Mouse (Mus musculus) WW6 (cell line): Measurements from ENCODE around the gene Dhrs1.
A peak's percentile ranks its signal among the peaks of the same experiment; 100 is the strongest.

ENCODE experiments used
- DNase-seq: peaks from one replicate; pipeline ENCODE4 v3.0.0-alpha.2; 2013; ENCODE audit warnings: low read depth, low spot score

Gene Dhrs1

DNA sequence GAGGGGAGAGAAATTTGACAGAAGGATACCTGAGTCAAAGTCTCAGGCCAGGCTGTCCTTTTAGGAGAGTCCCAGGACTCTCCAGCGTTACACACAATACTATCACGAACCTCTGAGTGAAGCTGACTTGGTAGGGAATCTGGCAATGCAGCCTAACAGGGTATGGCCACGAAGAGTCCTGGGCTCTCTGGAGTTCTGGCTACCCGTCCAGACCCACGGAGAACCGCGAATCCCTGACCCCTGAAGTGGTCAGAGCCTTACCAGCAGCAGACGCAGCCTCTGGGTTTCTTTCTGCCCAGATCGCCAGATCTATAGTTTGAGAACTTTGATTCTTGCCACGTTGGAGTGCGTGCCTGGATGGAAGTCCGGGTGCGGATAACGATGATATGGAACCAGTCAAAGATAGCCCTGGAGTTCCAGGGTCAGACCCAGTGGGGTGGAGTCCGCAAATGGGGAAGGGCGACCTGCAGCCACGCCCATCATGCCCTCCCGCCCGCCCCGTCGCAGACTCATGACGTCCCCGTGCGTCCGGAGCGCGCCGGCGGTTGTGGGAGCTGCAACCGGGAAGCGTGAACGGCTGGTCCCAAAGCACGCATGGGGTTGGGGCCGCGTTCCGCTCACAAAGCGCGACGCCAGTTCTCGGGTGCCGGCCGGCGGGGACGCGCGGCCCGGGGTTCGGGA, at the start of gene Dhrs1, which contains the start of gene Nop9:
Gene Dhrs1 (minus strand): TSS at position 511 of the 681 bp plus-strand sequence.
Gene Nop9 (plus strand): TSS at position 514 of the 681 bp plus-strand sequence.
- peak; percentile 75 for DNase-seq

DNA sequence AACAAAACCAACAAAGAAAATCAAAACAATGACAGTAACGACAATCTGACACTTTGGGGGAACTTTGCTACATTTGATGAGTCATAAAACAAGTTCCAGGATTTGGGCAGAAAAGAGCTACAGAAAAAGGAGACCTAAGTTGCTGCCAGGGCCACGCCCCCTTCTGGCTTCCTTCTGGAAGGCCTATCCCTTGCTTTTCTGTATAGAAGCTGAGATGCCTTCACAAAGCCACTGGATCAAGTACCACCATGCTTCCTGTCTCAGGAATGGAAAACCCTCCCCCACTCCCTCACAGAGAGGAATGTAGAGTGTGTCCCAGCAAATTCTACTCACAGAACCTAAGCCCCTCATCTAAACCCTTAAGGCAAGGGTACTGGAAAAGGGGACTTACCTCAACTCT, 48.5 kb upstream of the Dhrs1 start:
- DNase-seq = no peak

GRCm38 (mm10) chr14:55793461-55793860, 48.0 kb upstream of the Dhrs1 start:
- DNase-seq = no peak

- DNase-seq = no peak
These were observed 43.0 kb upstream of the Dhrs1 start, which contains the start of gene Ripk3 for GRCm38 (mm10) chr14:55788256-55789050. Ripk3 (minus strand) TSS chr14:55788865.

DNA sequence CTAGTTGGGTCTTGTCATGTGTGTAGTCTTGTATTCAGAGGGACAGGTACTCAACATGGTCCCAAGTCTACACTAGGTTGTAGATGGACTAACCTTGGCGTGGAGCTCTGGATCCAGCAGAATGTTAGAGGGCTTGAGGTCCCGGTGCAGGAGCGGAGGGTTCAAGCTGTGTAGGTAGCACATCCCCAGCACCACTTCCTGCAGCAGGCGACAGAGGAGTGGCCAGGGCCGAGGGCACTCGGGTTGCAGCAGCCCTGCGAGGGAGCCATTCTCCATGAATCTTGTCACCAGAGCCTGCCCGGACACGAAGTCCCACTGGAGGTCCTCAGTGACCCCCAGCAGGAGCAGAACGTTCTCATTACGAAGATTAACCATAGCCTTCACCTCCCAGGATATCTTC, 42.2 kb upstream of the Dhrs1 start:
- DNase-seq = no peak

DNA sequence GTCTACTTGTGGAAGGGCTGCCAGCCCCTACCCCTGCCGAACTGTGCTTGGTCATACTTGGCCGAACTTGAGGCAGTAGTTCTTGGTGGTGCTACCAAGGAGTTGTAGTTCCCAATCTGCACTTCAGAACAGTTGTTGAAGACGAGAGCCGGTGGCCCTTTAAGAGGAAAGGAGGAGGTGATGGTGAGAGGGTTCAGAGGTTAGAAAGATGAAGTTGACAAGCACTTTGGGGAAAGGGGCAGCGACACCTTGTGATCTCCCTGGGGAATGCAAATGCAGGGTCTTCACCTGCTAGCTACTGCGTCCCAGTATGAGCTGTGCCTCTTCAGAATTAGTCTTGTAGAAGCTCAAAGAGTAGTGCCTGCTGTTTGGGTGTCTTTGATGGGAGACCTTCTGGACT, 39.7 kb upstream of the Dhrs1 start:
- no peak for DNase-seq

DNA sequence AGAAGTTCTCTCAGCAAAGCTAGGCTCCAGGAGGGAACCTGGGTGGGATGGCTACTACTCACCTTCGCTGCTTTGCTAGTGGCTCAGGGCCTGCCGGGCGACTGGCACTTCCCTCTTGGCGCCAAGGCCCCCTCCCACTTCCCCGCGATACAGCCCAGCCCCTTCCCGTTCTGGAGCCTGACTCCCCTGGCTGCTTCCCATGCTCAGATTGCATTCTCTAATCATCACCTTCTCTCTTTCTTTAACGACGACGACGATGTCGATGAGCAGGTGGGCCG, 38.4 kb upstream of the Dhrs1 start, which contains the start of gene Adcy4:
Gene Adcy4 (minus strand): TSS at position 138 of the 278 bp plus-strand sequence.
- no peak for DNase-seq

DNA sequence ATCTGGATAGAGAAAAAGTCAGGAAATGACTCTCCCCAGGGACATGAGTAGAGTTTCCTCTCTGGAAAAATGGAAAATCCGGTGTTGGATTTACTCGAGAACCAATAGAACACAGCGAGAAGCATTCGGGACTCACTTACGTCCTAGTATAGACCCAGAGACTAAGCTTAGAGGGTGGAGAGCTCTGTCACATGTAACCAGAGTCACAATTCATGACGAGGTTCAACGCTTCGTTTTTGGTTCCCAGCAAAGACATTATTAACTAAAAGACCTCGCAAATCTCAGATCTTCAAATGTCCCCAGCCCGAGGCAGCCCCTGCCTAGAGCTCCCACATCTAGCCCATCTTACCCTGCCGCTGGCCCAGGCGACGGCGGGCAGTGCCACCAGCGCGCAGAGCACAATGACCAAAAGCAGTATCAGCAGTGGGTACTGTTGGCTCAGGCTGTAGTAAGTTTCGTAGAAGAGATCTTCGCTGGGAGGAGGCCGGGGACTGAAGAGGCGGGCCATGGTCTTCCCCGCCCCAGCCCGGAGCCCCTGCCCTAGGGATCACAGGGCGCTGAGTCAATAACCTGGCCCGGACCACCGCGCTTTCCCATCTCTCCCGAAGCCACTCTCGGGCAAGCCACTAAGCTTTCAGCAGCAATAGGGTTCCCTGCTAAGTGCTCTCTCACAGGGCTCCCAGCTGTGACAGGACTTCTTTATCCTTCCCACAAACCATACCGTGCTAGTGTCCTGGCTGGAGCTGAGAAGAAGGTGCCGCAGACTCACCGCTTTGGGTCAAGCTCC, 37.9 kb upstream of the Dhrs1 start:
- no peak for DNase-seq

DNA sequence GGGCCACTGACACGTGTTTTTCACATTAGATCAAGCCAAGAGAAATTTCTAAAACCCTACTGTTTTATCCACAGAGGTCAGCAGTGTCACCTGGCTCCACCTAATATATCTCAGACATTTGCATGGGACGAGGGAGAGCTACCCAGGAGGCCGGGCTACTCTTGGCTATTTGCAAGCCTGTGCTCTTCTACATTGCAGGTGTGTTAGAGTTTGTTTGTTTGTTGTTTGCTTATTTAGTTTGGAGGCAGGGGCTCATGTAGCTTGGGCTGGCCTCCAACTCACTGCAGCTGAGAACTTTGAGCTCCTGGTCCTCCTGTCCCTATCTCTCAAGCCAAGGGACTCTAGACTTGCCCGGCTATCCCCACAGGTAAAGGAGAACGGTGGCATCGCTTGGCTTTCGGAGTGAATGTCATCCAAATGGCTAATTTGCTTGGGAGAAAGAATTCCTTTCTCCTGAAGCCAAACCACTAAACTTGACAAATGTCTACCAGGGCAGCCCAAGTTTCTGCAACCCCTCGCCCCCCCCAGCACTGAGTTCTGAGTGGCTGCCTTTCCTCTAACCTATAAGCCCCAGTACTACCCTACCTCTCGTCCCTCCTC, 37.0 kb upstream of the Dhrs1 start:
- DNase-seq = no peak

DNA sequence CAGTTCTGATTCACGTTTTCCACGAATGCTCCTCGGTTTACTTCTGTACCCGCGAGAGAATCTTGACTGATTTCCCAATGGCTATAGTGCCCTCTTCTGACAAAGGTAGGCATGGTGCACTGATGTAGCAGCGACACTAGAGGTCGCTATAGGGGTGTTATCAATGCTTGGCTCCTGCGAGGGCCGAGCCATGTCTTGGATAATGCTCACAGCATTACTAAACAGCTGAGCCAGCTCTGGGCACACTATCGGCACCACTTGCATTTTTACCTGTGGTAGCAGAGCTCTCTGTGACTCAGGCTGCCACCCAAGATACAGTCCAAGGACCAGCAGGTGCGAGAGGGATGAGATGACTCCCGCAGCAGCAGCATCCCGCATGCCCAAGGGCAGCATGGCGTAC, 35.8 kb upstream of the Dhrs1 start:
- peak; percentile 61 for DNase-seq

DNA sequence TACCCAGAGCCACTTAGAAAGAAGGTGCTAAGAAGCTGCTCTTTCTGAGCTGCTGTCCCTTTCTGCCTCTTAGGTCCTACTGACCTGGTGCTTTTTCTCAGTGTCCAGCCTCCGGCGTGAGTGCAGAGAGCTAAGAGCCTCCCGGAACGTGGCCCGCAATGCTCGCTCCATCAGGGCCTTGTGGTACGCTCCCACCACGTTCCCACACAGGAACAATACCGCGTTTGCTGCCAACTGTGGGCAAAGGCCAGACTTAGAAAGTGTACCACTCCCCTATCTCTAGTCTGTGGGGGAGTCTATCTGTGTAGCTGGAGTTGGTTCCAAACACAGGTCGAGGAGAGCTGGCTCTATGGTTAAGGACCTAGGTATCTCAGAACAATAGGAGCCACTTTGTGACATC, 35.2 kb upstream of the Dhrs1 start:
- no peak for DNase-seq

GRCm38 (mm10) chr14:55779656-55780055, 34.2 kb upstream of the Dhrs1 start:
- DNase-seq = no peak

GRCm38 (mm10) chr14:55778686-55779085, 33.2 kb upstream of the Dhrs1 start:
- no peak for DNase-seq

DNA sequence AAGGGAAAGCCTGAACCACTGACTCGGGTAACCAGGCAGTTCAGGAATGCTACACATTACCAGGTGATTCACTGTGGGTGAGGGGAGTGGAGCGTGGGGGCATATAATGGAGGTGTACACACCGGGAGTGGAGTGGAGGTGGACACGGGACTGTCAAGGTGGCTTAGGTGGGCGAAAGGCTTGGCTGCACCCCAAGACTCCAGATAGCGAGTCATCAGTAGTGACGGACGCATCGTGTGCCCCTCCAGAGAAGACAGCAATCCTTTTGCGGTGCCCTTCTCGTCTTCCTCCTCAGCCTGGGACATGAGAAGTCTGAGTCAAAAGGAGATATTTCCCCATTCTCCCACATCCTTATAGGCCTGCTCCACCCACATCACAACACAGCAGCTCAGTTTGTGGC, 32.3 kb upstream of the Dhrs1 start:
- no peak for DNase-seq

DNA sequence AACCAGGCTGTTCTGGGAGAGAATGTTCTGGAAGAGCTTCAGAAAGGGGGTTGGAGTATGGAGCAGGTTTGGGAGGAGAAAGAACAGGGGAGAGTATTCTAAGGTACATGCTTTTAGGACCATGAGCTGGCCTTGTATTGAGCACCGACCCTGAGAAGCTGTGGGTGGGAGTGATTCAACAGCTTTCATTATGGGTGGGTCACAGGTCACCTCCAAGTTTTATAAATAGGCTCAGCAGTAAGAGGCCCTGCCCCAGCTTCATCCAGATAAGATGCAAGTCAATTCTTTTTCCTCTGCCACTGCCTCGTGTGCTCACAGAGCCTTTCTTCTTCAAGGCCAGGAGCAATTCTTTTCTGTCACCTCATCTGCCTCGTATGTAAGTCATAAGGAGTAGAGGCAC, 31.7 kb upstream of the Dhrs1 start:
- no peak for DNase-seq

- no peak for DNase-seq
These were observed 31.2 kb upstream of the Dhrs1 start for GRCm38 (mm10) chr14:55776711-55777110.

- DNase-seq = no peak
These were observed 23.7 kb upstream of the Dhrs1 start for GRCm38 (mm10) chr14:55769087-55769703.

DNA sequence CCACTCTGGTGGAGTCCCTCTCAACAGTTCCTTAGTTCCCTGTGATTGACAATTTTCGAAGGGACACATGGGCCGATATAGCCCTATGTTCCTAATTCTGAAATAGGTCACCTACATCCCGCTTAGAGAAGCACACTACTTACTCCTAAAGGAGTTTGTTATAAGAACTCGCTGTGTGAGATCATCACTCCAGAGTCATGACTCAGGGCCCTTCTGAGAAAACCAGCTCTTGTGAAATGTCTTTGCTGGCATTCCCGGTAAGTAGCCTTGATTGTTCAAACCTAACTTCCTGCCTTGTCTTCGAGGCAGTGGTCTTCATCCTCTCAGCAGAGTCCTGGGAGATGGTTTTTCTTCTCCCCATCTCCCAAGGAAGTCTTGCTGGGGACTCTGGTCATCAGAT, 23.1 kb upstream of the Dhrs1 start:
- no peak for DNase-seq

GRCm38 (mm10) chr14:55767519-55768414, 22.3 kb upstream of the Dhrs1 start:
- no peak for DNase-seq

- DNase-seq = no peak
These were observed 20.2 kb upstream of the Dhrs1 start, which contains the start of gene Ltb4r1 for GRCm38 (mm10) chr14:55765696-55766095. Ltb4r1 (plus strand) TSS chr14:55765962.
